Mouse (Mus musculus): ENCODE data around the gene 1810062G17Rik. TPM values are rescaled to one million over a fixed set of nuclear protein-coding genes. Genes with fewer than 3 reads are reported as not detected.

The 1810062G17Rik gene
- total RNA-seq, 2 experiments from 2014 or later, result 0.41 TPM; not detected in 1

Small RNA genes lying within 50 kb of the gene (microRNA-seq; reads per million reads assigned to microRNA genes)
- gene Mir7009, result 0.86 reads per million

Other genes with a start within 250 kb of the 1810062G17Rik start
- gene Anxa5, start within 50 bp of the 1810062G17Rik start, total RNA-seq (2021), result 10 to 100 TPM; 32.6 to 35.1 TPM
- 10 to 100 TPM; 15.9 to 18.8 TPM for gene Gm11549, start 45.9 kb downstream of the 1810062G17Rik start, total RNA-seq (2021)
- 10 to 100 TPM; 49.9 to 50.6 TPM for gene Exosc9, start 76.7 kb downstream of the 1810062G17Rik start, total RNA-seq (2021)
- 1 to 10 TPM; 4.6 to 7.2 TPM for gene Ccna2, start 96.2 kb downstream of the 1810062G17Rik start, total RNA-seq (2021)
- 10 to 100 TPM; 13.6 to 13.9 TPM for gene Bbs7, start 137.5 kb downstream of the 1810062G17Rik start, total RNA-seq (2021)
- 10 to 100 TPM; 28.6 to 38.6 TPM for gene Trpc3, start 214.2 kb downstream of the 1810062G17Rik start, total RNA-seq (2021)